Mouse (Mus musculus): Measurements from ENCODE around the gene Gm49342. TPM values are rescaled to one million over a fixed set of nuclear protein-coding genes. Genes with fewer than 3 reads are reported as not detected.
"Not testable (repeated sequence)": the region's sequence is repeated elsewhere in the genome, so short reads cannot be mapped to it uniquely, and the experiment has no call there.

Gene Gm49342
- total RNA-seq, 1 experiment, result 26.2 TPM

DNA sequence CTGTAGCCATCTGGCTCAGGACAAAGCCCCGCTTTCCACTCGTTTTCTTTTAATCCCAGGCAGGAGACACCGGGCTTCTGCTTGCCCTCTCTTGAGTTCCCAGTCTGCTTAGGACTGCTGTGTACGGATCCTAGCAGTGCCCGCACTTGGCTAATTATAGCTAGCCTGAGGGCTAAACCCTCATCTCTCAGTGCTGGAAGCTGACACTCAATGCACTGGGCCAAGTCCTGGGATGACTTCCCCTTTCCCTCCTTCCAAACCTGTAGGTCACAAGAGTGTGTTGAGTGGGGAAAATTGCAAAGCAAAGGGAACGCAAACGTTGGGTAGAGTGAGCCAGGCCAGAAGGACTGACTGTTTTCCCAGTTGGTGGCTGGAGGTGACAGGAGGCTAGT, 46.9 kb upstream of the Gm49342 start, which contains the start of gene Klhl33:
TSS of gene Klhl33 (minus strand) at position 134 of the 392 bp plus-strand sequence.
- in situ Hi-C loops (cut with MboI; ENCODE audit: low sequenced_read_pairs in 2 of 2, unreplicated experiment in 2 of 2), result no loop called here
- TF ChIP-seq HCFC1 (IDR thresholded peaks at IDR 0.05; ENCODE audit: borderline replicate concordance, insufficient read depth, low read length) (no peak), CHD2 (IDR thresholded peaks at IDR 0.05; ENCODE audit: low read depth, low read length) (no peak), ZC3H11A (IDR thresholded peaks at IDR 0.05; ENCODE audit: borderline replicate concordance, low read depth, low read length) (no peak), ZNF384 (IDR thresholded peaks at IDR 0.05; ENCODE audit: low read depth, low read length) (no peak), MAFK (IDR thresholded peaks at IDR 0.05; ENCODE audit: insufficient read depth, low read depth, low read length) (no peak)
- H3K27ac ChIP-seq (ENCODE audit: insufficient read depth, low read depth, low read length, poor library complexity, severe bottlenecking), result no peak within 1 kb of the TSS
- H3K36me3 ChIP-seq (ENCODE audit: control insufficient read depth, insufficient read depth, low read length, poor library complexity, severe bottlenecking), result no peaks in the 10 kb centered on the region
- no peak for DNase-seq (ENCODE audit: low read depth, low spot score)
- peak within 1 kb of the TSS; percentile 54 to 59 for H3K4me3 ChIP-seq (ENCODE audit: insufficient read depth in 1 of 2, low read depth in 1 of 2, low read length in 2 of 2, poor library complexity in 1 of 2, severe bottlenecking in 1 of 2)
- no peaks in the 10 kb centered on the region for H3K9me3 ChIP-seq (ENCODE audit: control insufficient read depth, insufficient read depth, low read depth, low read length)
- peak within 1 kb of the TSS; percentile 12; the same call in 1 of the 2 replicates for H3K9ac ChIP-seq (ENCODE audit: insufficient read depth, low read depth, low read length, poor library complexity, severe bottlenecking)
- H3K4me1 ChIP-seq (ENCODE audit: control insufficient read depth in 2 of 2, insufficient read depth in 2 of 2, low read length in 2 of 2, poor library complexity in 1 of 2), result no peaks in the 10 kb centered on the region

- H3K36me3 ChIP-seq (ENCODE audit: control insufficient read depth, insufficient read depth, low read length, poor library complexity, severe bottlenecking); in situ Hi-C loops (cut with MboI; ENCODE audit: low sequenced_read_pairs in 2 of 2, unreplicated experiment in 2 of 2); H3K4me3 ChIP-seq (ENCODE audit: insufficient read depth in 1 of 2, low read depth in 1 of 2, low read length in 2 of 2, poor library complexity in 1 of 2, severe bottlenecking in 1 of 2); H3K4me1 ChIP-seq (ENCODE audit: control insufficient read depth in 2 of 2, insufficient read depth in 2 of 2, low read length in 2 of 2, poor library complexity in 1 of 2); H3K9me3 ChIP-seq (ENCODE audit: control insufficient read depth, insufficient read depth, low read depth, low read length); H3K27ac ChIP-seq (ENCODE audit: insufficient read depth, low read depth, low read length, poor library complexity, severe bottlenecking); H3K9ac ChIP-seq (ENCODE audit: insufficient read depth, low read depth, low read length, poor library complexity, severe bottlenecking); DNase-seq (ENCODE audit: low read depth, low spot score): not testable (repeated sequence)
Measured at GRCm38 (mm10) chr14:50897992-50898391, 46.3 kb upstream of the Gm49342 start.

DNA sequence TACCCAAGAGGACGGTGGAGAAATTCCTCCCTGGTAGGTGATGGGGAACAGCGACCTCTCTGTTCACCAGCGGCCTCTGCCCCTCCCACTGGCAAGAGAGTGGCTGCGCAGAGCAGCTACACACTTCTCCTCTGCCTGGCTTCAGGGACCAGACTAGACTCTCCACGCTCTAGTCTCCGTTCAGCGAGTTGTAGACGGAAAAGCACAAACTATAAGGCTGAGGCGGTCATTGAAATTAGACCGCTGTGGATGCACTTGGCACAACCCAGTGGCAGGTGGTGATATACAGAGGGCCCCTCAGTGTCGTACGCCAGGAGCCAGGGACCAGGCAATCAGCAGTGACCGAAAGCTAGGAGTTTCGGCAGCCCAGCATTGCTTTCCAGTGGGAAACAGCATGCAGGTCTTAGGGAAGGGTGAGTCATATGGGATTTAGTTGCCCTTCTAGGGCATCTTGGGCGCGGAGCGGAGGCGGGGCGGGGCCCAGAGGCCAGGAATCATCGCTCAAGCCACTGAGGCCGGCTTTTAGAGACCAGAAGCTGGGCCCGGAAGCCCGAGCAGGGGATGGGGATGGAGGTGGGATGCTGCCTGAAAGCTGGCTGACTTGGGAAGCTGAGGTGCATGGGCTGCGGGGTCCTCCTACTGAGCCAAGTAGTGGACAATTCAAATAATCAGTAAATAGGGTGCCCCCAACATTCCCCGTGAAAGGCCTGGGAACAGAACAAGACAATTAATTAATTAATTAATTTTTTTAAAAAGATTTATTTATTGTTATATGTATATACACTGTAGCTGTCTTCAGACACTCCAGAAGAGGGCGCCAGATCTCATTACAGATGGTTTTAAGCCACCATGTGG, 40.1 kb upstream of the Gm49342 start:
- H3K4me3 ChIP-seq (ENCODE audit: insufficient read depth in 1 of 2, low read depth in 1 of 2, low read length in 2 of 2, poor library complexity in 1 of 2, severe bottlenecking in 1 of 2), result peak overlapping the region; percentile 50 to 65
- no peak overlapping the region for H3K27ac ChIP-seq (ENCODE audit: insufficient read depth, low read depth, low read length, poor library complexity, severe bottlenecking)
- H3K9ac ChIP-seq (ENCODE audit: insufficient read depth, low read depth, low read length, poor library complexity, severe bottlenecking), result peak overlapping the region; percentile 60
- H3K9me3 ChIP-seq (ENCODE audit: control insufficient read depth, insufficient read depth, low read depth, low read length), result no peaks in the 10 kb centered on the region
- in situ Hi-C loops (cut with MboI; ENCODE audit: low sequenced_read_pairs in 2 of 2, unreplicated experiment in 2 of 2), result no loop called here
- H3K4me1 ChIP-seq (ENCODE audit: control insufficient read depth in 2 of 2, insufficient read depth in 2 of 2, low read length in 2 of 2, poor library complexity in 1 of 2), result no peaks in the 10 kb centered on the region
- no peaks in the 10 kb centered on the region; the same call in 1 of the 2 replicates for H3K36me3 ChIP-seq (ENCODE audit: control insufficient read depth, insufficient read depth, low read length, poor library complexity, severe bottlenecking)
- DNase-seq (ENCODE audit: low read depth, low spot score), result no peak
- TF ChIP-seq CHD2 (IDR thresholded peaks at IDR 0.05; ENCODE audit: low read depth, low read length) (no peak), HCFC1 (IDR thresholded peaks at IDR 0.05; ENCODE audit: borderline replicate concordance, insufficient read depth, low read length) (no peak), MAFK (IDR thresholded peaks at IDR 0.05; ENCODE audit: insufficient read depth, low read depth, low read length) (no peak), ZNF384 (IDR thresholded peaks at IDR 0.05; ENCODE audit: low read depth, low read length) (no peak), ZC3H11A (IDR thresholded peaks at IDR 0.05; ENCODE audit: borderline replicate concordance, low read depth, low read length) (no peak)

GRCm38 (mm10) chr14:50904828-50905129, 39.5 kb upstream of the Gm49342 start:
- in situ Hi-C loops (cut with MboI; ENCODE audit: low sequenced_read_pairs in 2 of 2, unreplicated experiment in 2 of 2), result no loop called here
- Histone ChIP-seq H3K36me3 (ENCODE audit: control insufficient read depth, insufficient read depth, low read length, poor library complexity, severe bottlenecking) (no peaks in the 10 kb centered on the region; the same call in 1 of the 2 replicates), H3K4me1 (ENCODE audit: control insufficient read depth in 2 of 2, insufficient read depth in 2 of 2, low read length in 2 of 2, poor library complexity in 1 of 2) (no peaks in the 10 kb centered on the region), H3K27ac (ENCODE audit: insufficient read depth, low read depth, low read length, poor library complexity, severe bottlenecking) (no peak overlapping the region), H3K9me3 (ENCODE audit: control insufficient read depth, insufficient read depth, low read depth, low read length) (no peaks in the 10 kb centered on the region), H3K4me3 (ENCODE audit: insufficient read depth in 1 of 2, low read depth in 1 of 2, low read length in 2 of 2, poor library complexity in 1 of 2, severe bottlenecking in 1 of 2) (no peak overlapping the region), H3K9ac (ENCODE audit: insufficient read depth, low read depth, low read length, poor library complexity, severe bottlenecking) (no peak overlapping the region)
- TF ChIP-seq CHD2 (IDR thresholded peaks at IDR 0.05; ENCODE audit: low read depth, low read length) (no peak), MAFK (IDR thresholded peaks at IDR 0.05; ENCODE audit: insufficient read depth, low read depth, low read length) (no peak), ZNF384 (IDR thresholded peaks at IDR 0.05; ENCODE audit: low read depth, low read length) (no peak), ZC3H11A (IDR thresholded peaks at IDR 0.05; ENCODE audit: borderline replicate concordance, low read depth, low read length) (no peak), HCFC1 (IDR thresholded peaks at IDR 0.05; ENCODE audit: borderline replicate concordance, insufficient read depth, low read length) (no peak)
- DNase-seq (ENCODE audit: low read depth, low spot score), result no peak

DNA sequence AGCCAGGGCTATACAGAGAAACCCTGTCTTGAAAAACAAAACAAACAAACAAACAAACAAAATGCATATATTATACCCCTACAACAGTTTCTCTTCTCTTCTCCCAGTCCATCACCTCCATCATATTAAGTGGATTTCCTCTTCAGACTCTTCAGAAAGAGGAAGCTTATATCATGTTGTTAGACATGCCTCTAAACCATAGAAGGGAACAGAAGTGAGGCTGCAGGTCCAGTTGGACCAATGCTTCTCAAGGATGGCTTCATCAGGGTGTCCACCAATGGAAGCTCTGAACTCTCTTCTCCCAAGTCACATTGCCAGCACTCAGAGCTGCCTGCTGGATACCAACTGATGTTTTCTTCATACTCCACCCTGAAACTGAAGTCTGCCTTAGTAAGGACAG, 39.0 kb upstream of the Gm49342 start:
- in situ Hi-C loops (cut with MboI; ENCODE audit: low sequenced_read_pairs in 2 of 2, unreplicated experiment in 2 of 2); H3K36me3 ChIP-seq (ENCODE audit: control insufficient read depth, insufficient read depth, low read length, poor library complexity, severe bottlenecking); H3K27ac ChIP-seq (ENCODE audit: insufficient read depth, low read depth, low read length, poor library complexity, severe bottlenecking); DNase-seq (ENCODE audit: low read depth, low spot score); H3K9ac ChIP-seq (ENCODE audit: insufficient read depth, low read depth, low read length, poor library complexity, severe bottlenecking); H3K4me1 ChIP-seq (ENCODE audit: control insufficient read depth in 2 of 2, insufficient read depth in 2 of 2, low read length in 2 of 2, poor library complexity in 1 of 2); H3K4me3 ChIP-seq (ENCODE audit: insufficient read depth in 1 of 2, low read depth in 1 of 2, low read length in 2 of 2, poor library complexity in 1 of 2, severe bottlenecking in 1 of 2); H3K9me3 ChIP-seq (ENCODE audit: control insufficient read depth, insufficient read depth, low read depth, low read length): not testable (repeated sequence)
